Mouse (Mus musculus) macrophage (primary cell): Measurements from ENCODE around the gene Foxf2. TPM values are rescaled to one million over a fixed set of nuclear protein-coding genes. Genes with fewer than 3 reads are reported as not detected.

Experiments used
- polyA plus RNA-seq: library from polyadenylated mRNA; stranded (reverse); fragments of 250-400 nt; gene quantifications from 3 replicates; pipeline ENCODE4 v1.2.4, GENCODE M21; 2018; ENCODE audit warnings: inconsistent platforms

Gene Foxf2
- polyA plus RNA-seq, 1 experiment from 2014 or later: not detected

Other genes starting within 250 kb of the Foxf2 start
- gene Foxq1, start 69.7 kb upstream of the Foxf2 start, polyA plus RNA-seq: not detected in 3 replicates
- not detected in 3 replicates for gene A530084C06Rik, start 66.5 kb upstream of the Foxf2 start, polyA plus RNA-seq
- gene Foxc1, start 180.8 kb downstream of the Foxf2 start, polyA plus RNA-seq: not detected in 3 replicates